Mouse (Mus musculus) hematopoietic stem cell, adult 5-6 weeks (primary cell): Measurements from ENCODE around the gene Hoxb7. TPM values are rescaled to one million over a fixed set of nuclear protein-coding genes. Genes with fewer than 3 reads are reported as not detected.
A peak's percentile ranks its signal among the peaks of the same experiment; 100 is the strongest.

ENCODE experiments used
- ATAC-seq, 2 experiments: fragments of 125-278 bp in 1 of 2; replicated peaks in 1 of 2; 2 replicates each; pipeline ENCODE4 v1.8.0; 2016 to 2017; ENCODE audit warnings: inconsistent platforms in 2 of 2, mild to moderate bottlenecking in 2 of 2, moderate number of reproducible peaks in 2 of 2, low read depth in 1 of 2, moderate TSS enrichment in 1 of 2; ENCODE audit not compliant: low FRiP score in 2 of 2, poor library complexity in 2 of 2, severe bottlenecking in 2 of 2, insufficient read depth in 1 of 2, low TSS enrichment in 1 of 2
- total RNA-seq: library from RNA; stranded (forward); fragments of 172-1452, 232-1000 nt; gene quantifications from 2 replicates; pipeline ENCODE4 v1.2.3, GENCODE M21; 2017

The Hoxb7 gene
- total RNA-seq, 1 experiment from 2014 or later: not detected

DNA sequence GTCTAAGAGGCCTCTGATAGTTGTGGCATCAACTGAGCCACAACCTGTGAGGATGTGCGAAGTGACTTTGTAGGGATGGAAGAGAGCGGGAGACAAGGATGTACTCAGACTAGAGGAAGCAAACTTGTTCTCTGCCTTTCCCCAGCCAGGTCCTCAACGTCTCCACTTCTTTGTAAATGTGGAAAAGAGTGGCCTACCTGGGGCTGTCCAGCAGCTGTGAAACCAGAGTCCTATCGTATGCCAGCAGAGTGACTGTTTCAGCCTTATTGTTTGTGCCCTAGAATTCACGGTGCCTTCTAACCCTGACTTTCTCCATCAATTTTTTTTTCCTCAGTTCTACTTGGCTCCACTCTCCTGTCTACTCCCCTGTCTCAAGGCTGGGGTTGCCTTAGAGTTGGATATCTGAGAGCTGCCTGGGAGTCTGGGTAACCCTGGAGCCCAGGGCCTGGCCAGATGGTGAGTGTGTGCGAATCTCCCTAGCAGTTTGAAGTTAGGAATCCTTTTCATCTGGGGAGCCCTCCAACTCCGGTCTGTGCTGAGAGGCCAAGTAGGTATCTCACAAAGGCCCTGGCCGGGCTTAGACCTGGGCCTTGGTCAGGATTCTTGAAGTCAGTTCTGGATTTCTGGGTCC, 21.9 kb upstream of the Hoxb7 start:
- no peak for ATAC-seq

DNA sequence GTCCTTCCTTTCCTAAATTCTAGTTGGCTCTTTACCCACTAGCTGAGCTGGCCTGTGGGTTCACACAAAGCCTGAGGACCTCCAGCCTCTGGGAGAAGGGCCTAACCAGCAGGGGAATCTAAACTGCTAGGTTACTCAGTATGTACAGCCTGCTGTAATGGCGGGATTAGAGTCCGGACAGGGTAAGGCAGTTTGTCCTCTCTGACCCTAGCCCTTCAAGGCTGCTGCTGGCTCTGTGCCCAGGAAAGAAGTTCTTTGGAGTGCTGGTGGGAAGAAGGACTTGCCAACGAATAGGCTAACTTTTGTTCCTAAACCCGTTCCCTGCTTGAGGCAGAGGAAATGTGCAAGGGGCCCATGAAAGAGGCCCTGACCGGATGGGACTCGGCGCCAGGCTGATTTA, 20.5 kb upstream of the Hoxb7 start:
- ATAC-seq: no peak

DNA sequence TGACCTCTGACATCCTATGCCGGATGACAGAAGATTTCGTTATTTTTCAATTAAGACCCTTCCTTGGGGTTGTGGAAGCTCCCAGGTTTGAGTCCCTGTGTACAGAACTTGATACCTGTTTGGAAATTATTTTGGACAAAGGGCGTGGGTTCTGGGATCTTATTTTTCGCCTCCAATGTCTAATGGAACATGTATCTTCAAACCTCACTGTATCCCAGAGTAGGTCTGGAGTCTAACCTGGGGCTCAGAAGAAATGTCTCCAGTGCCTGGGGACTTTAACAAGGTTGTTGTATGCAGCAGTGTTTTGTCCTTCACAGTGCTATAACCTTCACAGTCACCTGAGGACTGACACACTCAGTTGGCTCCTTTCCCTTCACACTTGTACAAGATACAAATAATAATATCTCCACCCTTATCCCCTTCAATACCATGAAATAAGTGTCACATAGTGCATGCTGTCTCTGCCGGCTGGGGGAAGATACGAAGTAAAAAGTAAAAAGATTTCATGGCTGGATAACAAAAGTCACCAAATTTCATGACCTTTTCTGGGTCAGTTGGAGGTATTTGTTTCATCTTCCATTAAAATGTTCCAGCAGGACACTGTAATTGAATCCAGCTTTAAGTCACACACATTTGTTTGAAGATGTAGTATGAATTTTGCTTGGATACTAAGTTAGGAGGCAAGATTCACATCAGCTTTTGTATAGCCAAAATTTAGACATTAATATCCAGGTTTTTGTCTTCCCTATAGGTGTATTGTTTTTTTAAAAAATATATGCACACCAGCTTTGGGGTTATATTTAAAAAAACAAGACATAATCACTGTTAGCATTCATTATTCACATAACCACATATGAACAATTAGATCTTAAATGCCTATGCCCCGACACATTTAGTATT, 19.2 kb upstream of the Hoxb7 start:
- no peak for ATAC-seq

DNA sequence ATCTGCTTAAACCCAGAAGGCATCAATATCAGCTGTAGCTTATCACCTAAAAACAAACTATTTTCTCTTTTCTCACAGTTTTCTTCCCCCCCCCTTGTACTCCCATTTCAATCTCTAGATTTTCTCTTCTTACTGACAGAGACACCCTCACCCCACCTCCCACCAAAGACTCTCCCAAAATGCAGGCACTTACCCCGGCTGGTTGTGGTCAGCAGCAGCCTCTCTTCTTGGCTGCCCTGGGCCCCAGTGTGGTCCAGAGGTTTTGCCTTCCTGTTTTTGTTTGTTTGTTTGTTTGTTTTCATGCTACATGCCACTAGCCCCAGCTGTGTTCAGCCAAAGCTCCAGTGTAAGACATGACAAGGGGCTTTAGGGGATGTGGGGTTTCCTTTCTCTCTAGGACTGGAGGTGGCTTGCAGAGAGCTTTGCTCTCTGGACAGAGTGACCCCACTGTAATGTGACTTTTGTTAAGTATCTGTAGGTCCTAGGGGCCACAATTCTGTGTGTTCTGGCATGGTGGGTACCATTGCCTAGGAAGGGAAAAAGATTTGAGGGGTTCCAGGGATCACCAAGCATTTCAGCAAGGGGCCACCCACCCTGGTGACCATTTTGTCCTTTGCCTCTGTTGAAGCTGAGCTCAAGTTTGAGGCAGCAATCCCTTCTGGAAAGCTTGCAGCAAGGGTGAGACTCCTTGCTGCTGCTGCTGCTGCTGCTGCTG, 18.2 kb upstream of the Hoxb7 start:
- ATAC-seq: no peak

DNA sequence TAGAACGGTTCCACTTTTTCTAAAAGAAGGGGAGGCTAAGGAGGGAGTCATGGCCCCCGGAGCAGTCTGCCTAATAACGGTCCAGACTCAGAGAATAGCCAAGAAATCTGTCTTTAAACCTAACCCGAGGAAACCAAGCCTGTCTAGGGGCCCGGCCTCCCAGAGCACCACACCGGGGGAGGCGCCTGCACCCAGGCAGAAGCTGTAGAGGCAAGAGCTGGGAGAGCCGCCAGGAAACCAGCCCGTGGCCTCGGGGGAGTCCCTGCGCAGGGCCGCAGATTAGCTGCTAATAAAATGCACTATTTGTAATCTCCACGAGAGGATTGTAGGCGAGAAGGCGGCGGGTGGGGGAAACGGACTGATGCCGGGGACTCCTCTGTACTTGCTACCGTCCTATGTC, 16.6 kb upstream of the Hoxb7 start:
- peak; percentile 9 to 42; a peak in 1 of 4 replicates for ATAC-seq

DNA sequence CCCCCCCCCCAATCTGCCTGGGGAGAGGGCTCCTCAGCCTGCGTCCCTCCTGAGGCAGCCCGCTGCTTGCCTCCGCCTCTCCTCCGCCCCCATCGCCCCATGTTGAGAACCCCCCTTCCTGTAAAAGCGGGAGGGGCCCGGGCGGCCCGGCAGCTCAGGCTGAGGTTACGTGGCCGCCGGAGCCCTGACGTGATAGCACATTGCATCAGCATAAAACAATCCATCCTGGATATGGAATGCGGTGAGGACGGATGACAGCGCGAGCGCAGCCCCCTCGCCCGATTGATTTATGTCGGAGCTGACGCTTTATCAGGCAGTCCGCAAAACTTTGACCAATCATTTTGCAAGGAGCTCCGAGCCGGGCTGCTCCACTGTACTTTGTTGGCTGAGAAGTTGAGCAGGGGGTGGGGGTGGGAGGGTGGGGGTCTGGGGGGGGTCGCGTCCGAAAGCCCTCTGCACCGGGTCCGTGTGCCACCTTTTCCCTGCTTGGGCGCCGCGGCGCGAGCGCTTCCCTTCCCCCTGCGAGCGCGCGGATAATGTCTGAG, 15.4 kb upstream of the Hoxb7 start, which contains the start of gene Hoxb9:
Gene Hoxb9 (plus strand): TSS at position 462 of the 545 bp plus-strand sequence.
- peak in 1 of 2 experiments; percentile 15; a peak in 1 of 4 replicates for ATAC-seq

DNA sequence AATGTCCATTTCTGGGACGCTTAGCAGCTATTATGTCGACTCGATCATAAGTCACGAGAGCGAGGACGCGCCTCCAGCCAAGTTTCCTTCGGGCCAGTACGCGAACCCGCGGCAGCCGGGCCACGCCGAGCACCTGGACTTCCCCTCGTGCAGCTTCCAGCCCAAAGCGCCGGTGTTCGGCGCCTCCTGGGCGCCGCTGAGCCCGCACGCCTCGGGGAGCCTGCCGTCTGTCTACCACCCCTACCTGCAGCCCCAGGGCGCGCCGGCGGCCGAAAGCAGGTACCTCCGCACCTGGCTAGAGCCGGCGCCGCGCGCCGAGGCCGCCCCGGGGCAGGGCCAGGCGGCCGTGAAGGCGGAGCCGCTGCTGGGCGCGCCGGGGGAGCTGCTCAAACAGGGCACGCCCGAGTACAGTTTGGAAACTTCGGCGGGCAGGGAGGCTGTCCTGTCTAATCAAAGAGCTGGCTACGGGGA, 14.8 kb upstream of the Hoxb7 start:
- no peak for ATAC-seq

DNA sequence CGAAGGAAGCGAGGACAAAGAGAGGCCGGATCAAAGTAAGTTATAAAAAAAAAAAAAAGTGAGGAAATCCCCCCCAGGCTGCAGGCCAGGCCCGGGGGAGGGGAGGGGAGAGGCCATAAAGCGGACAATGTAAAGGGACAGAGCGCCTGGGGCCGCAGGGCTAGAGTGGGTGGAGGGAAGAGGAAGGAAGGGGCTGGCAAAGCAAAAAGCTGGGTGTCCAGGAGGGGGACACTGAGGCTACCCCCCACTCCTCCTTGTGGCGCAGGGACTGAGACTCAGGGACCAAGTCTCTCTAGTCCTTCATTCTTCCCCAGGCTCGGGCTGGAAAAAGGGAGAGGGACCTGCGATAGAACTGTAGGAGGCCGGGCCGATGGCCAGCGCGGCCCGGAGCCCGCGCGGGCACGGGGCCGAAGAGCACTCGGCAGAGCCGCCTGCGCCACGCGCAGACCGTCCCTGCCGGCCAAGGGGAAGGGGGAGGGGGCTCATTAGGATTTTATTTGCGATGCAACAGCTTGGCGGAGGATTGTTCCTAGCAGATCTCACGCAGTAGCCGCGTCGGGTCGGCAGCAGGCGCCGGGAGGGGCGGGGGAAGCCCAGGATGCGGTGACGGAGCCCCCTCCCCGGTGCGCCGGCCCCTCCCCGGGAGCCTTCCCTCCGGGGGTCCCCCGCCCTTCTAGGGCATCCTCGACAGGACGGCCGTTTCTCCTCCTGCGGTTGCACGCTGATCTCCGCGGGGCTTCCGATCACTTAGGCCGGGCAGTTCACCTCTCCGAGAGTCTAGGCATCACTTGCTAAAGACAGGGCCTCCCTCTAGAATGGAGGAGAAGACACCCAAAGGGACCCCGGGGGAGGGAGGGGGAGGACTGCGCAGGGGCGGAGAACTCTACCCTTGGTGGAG, 14.2 kb upstream of the Hoxb7 start:
- ATAC-seq: no peak

DNA sequence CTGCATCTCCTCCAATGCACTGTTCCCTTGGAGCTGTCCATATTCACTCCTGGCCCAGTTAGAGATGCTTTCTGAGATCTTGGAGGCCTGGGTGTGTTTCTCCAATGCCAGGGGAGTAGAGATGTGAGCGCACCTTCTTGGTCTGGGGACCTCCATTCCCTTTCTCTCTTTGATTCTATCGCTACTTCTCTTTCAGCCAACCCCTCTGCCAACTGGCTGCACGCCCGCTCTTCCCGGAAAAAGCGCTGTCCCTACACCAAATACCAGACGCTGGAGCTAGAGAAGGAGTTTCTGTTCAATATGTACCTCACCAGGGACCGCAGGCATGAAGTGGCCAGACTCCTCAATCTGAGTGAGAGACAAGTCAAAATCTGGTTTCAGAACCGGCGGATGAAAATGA, 12.0 kb upstream of the Hoxb7 start:
- ATAC-seq: no peak

DNA sequence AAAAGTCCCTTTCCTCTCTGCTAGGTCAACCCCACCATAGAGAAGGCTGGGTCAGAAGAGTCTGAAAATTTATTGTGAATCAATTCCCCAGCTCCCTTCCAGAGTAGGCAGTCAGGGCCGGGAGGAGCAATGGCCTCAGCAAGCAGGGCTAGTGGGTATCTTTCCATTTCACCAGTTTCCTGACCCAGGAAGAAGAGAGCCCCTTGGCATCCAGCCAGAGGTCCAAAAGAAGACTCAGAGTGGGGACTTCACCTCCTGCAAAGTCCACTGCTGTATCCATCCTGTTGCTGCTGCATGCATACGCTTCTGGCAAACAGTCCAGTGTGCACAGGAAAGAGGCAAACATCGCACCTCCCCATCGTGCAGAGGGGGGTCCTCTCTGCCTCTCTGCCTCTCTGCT, 10.5 kb upstream of the Hoxb7 start:
- ATAC-seq: no peak

DNA sequence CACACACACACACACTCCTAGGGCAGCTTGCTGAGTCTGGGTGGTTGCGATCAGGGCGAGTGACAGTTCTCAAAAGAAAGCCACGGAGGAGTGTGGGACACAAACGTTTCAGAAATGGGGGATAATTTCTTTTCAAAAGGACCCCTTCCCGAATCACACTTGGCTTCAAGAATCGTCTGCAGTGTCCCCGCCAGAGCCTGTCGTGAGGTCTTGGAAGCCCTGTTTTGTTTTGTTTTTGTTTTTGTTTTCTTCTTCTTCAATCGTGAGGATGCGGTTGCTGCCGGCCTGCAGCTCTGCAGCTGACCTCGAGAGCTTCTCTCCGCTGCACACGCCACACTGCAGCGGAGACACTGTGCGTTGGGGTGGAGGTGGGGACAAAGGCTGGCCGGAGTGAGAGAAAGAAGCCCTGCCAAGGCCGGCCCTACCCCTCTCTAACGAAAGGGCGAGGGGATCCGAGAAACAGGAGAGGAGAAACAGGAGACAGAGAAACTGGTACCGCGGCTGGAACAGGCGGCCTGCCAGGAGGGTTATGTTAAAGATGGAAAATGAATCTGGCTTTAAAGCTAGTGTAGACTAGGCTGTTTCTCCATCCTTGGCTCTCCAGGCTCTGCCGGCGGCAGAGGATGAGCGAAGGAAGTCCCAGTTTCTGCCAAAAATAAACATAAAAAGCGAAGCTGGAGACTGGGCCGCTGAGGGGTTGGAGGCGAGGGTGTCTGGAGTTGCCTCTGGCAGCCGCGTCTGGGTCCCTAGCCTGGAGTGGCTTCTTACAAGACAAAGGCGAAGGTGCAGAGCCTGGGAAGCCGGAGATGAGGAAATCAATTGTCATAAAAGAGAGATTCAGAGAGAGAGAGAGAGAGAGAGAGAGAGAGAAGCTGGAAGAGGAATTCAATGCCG, 9.0 kb upstream of the Hoxb7 start:
- no peak for ATAC-seq

DNA sequence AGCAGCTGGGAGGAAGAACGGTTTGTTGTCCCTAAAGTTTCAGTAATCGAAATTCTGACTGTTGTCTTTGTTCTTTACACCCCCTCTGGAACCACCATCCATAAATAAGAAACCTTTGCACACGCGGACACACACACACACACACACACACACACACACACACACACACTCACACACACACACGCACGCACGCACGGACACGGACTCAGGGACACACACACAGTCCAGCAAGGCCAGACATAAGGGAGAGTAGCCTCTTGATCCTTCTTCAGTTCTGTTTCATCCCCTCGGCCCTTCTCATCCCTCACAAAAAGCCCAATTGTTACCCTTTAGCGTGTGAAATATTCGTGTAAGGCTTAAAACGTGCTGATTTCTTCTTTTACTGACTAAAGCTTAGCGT, 8.1 kb upstream of the Hoxb7 start:
- ATAC-seq: no peak

DNA sequence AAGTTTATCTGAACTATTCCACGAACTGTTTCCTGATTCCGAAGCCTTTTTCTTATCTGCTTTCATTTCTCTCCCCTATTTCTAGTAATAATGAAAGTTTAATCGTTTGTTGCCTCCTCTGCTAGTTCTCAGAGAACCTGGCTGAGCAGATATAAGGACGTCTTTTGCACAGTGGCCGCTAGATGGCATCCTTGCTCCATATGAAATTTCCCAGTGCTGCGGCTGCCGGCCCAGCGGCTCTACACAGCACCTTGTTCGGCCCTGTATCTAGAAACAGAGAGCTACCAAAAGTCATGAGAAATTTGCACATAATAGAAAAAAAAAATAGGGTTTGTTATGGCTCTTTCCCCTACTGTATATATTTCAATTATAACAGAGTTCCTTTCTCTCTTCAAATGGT, 7.7 kb upstream of the Hoxb7 start:
- peak; percentile 76 to 80; a peak in 3 of 4 replicates for ATAC-seq

DNA sequence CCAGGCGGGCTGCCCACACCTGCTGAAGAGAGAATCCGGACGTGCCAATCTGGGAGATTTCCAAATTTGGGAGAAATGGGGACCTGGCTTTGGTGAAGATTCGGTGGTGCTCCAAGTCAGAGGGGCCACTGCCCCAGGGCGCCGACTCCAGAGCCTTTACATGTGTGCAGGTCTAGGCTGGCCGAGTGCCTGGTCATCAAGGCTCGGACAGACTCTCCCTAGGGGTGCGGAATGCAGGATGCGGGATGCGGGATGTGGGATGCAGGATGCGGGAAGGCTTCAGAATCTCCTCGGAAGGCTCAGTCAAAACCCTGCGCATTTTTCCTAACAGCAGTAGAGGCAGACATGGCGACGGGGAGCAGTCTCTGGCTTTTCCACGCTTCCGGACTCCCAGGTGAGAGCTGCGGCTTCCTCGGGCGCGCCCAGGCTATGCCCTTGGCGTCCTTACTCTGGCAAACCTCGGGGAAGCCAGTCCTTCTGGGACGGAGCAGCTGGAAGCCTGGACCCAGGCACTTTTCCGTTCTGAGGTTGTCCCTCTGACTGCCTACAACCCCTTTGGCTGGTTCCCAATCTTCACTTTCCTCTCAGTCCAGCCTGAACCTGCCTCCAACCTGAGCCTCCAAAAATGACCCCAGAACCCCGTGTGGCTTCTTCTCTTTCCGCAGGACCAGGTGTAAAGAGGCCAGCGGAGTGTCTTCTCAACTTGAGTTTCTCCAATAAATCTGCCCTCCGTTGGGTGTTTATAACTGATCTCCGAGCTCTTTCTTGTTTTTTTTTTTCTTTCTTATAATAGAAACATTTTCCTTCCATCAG, 6.8 kb upstream of the Hoxb7 start:
- no peak for ATAC-seq
